Mouse (Mus musculus) megakaryocyte, embryonic 14.5 days (primary cell): Measurements from ENCODE around the gene Disc1.

Experiments used
- FLI1 ChIP-seq: IDR thresholded peaks from 2 replicates; pipeline ENCODE4 v1.6.1; 2012; ENCODE audit warnings: low read length, inconsistent platforms, mixed read lengths
- GATA1 ChIP-seq: IDR thresholded peaks from 3 replicates; pipeline ENCODE4 v1.6.1; 2012; ENCODE audit warnings: mixed read lengths, low read length, inconsistent platforms, borderline replicate concordance

DNA sequence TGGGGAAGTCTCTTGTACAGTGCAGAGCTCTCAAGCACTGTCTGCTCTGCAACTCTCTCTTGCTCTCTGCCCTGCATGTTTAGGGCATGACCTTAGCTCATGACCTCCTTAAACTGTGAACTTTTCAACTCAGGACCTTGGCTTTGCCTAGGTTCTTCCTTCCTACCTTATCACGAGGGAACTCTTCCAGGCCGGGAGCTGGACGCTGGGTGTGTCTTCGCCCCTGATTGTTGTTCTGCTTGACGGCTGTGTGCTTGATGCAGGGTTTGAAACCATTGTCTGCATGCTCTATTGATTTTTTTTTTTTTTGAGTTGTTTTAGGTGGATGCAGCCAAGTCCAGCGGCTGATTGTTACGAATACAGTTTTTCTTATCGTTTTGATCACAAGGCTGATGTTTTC, 29.9 kb upstream of the Disc1 start:
- TF ChIP-seq GATA1 = no peak
- TF ChIP-seq FLI1 = no peak
